Mouse (Mus musculus): ENCODE measurements at regions not wholly inside any gene's neighbourhood (a gene's known extent, or its start where the extent isn't known, plus 50 kb on each side); places are given as distances from the start of the nearest gene placed in this dataset.

DNA sequence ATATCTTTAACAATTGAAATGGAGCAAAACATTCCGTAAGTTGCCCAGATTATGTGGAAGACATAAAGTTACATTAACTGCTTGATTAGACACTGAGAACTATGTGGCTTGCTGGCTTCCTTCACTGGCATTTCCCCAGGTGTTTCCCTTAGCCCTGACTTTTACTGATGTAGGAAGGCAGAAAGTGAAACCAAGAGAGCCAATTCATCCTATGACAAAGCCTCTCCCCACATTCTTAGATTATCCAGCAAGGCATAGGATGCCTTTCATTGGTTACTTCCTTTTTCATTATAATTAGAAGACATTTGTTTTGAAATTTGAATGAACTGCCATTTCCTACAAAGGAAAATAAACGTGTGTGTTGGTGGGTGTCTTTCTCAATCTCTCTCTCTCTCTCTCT lies 72.1 kb downstream of the Cdc42ep3 start:
- no peak for DNase-seq (ENCODE audit: low spot score in 2 of 2)

GRCm38 (mm10) chr17:79273551-79273950 lies 81.3 kb downstream of the Cdc42ep3 start:
- no peak for DNase-seq (ENCODE audit: low spot score in 2 of 2)

GRCm38 (mm10) chr17:79259691-79260090 lies 95.2 kb downstream of the Cdc42ep3 start:
- no peak for DNase-seq (ENCODE audit: low spot score in 2 of 2)

DNA sequence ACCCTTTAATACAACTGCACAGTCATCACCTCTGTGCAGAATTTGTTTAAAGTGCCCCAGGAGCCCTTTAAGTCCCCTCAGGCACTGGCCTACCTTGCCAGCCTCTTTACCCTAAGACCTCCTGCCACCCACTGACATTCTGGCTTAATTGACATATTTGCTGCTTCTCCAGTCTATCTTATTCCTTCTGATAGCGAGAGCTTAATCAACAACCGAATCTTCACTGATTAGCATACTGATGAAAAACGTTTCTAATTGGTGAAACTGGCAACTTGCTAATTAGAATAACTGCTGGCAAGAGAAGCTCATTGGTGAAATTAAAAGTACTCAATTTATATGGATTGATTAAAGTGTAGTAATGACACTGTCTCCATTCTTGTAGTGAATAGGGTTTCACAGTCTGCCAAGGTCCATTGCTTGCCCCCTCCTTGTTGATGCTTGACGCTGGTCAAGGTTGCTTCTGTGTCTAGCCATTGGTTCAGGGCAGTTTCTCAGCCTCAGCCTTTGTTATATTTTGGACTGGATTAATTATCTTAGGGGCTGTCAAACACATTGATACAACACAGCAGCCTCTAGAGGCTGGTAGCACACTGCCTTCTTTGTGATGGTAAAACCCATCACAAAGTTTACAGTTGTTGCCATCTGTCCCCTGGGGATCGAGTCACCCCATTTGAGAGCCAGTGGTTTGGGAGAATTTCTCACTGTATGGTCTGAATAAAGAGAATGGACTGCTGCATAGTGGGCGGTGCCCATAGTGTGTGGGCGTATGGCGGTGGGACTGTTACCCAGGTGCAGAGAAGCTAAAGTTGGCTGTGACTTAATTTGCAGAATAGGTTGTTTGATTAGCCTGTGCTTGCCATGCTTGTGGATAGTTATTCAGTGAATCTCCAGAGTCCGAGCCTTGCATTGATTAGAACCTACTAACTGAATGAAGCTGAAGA lies 107.7 kb downstream of the Cdc42ep3 start:
- DNase-seq (ENCODE audit: low spot score in 2 of 2), result no peak

- DNase-seq (ENCODE audit: low spot score in 2 of 2), result no peak
Observed at GRCm38 (mm10) chr17:79244121-79244520, 110.8 kb downstream of the Cdc42ep3 start.

GRCm38 (mm10) chr17:79243426-79243825 lies 111.5 kb downstream of the Cdc42ep3 start:
- DNase-seq (ENCODE audit: low spot score in 2 of 2), result no peak

DNA sequence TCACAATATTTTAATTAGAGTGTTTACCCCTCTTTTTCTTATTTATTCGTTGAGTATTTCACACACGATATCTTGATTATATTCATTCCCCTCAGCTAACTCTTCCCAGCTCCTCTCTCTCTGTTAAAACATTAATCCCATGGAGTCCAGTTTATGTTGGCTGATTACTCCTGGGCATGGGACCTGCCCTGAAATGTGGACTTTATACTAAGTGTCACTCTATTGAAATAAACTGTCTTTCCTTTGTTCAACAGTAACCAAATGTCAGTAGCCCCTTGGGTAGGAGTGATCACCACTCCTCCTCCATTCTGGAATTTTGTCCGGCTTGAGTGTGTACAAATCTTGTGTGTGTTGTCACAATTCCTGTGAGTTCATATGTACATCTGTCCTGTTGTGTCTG lies 113.4 kb downstream of the Cdc42ep3 start:
- DNase-seq (ENCODE audit: low spot score in 2 of 2), result no peak

DNA sequence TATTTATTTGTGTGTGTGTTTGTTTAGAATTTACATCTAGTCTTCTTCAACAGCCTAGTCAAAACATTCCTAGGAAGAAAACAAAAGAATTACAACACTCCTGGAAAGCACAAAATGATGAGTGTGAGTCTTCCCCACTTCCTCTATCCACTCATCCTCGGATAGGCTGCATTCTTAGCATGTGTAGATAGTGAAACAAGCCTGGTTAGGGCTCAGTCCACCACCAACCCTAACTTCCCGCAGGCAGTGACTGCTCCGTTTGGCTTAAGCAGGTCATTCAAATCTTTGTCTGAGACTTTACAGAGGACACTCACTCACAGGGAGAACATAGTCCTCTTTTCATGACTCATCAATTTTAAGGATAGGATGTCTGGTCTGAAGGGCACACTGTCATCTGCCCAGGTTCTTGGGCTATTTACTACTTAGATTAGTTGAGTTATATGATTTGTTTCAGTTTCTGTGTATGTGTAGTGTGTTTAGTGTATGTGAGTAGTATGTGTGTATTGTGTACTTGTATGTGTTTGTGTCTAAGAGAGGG lies 118.6 kb downstream of the Cdc42ep3 start:
- DNase-seq (ENCODE audit: low spot score in 2 of 2), result no peak

DNA sequence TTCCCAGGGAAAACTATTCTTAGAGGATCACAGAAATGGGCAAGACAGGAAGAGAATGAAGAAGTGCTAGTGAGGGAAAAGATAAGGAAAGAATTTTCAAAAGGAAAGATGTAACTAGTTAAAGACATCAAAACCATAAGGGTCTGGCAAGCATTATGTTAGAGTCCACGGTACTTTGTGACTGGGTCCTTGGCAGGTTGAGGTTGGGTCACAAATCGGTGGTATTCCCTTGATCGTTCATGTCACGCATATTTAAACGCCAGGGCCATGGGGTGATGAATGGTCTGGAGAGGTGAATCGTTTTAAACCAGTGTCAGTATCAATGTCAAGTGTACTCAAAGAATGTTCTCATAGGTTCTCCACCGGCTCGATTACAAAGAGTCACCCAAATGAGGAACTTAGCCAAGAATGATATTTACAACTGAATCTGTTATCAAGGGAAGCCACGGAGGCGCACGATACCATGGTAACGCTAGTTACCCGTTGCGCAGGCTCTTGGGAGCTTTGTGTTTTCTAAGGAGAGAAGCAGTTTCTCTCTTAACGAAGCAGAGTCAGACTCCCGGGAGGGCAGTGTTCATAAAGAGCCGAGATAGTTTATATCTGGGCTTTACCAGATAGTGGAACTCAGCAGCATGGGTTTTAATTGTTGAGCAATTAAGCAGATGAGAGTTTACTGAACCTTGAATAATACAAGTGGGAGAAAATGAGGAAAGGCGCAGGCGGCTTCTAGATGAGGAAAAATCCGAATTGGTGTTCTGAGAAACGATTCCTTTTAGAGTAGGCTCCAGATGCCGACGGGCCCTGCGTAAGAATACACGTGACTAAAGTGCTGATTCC lies 124.0 kb downstream of the Cdc42ep3 start:
- peak; percentile 49 to 56 for DNase-seq (ENCODE audit: low spot score in 2 of 2)

DNA sequence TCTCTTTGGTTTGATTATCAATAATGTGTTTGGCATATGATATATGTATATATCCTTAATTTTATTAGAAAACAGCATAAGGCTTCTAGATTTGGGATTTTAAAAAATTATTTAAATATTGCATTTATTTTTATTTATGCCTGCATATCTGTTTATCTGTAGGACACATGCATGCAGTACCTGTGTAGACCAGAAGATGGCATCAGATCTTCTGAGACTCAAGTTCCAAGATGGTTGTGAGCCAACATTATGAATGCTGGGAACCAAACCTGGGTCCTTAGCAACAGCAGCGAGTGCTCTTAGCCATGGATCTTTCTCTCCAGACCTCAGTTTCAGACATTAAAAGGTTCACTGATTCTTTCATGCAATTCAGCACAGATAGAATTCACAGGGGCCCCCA lies 148.3 kb downstream of the Cdc42ep3 start:
- DNase-seq (ENCODE audit: low spot score in 2 of 2), result no peak

DNA sequence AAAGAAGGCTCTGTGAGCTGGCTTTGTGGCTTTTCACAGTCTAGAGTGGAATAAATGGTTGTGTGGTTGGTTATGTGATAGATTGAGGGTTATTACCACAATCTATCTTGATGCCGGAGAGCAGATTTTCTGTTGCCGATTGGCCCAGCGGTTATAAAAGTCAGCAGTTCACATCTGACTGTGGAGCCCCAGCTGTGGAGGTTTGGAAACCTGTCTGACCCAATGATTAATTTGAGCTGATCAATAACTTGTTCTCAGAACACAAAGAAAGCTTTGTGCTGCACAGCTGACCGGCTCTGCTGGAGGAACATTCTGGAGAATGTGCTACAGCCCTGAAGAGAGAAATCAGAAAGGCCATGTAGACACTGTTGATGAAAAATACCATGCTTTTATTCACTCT lies 148.8 kb downstream of the Cdc42ep3 start:
- DNase-seq (ENCODE audit: low spot score in 2 of 2), result no peak

GRCm38 (mm10) chr17:79199814-79200491 lies 148.2 kb downstream of the Qpct start:
- DNase-seq (ENCODE audit: low spot score in 2 of 2), result no peak

DNA sequence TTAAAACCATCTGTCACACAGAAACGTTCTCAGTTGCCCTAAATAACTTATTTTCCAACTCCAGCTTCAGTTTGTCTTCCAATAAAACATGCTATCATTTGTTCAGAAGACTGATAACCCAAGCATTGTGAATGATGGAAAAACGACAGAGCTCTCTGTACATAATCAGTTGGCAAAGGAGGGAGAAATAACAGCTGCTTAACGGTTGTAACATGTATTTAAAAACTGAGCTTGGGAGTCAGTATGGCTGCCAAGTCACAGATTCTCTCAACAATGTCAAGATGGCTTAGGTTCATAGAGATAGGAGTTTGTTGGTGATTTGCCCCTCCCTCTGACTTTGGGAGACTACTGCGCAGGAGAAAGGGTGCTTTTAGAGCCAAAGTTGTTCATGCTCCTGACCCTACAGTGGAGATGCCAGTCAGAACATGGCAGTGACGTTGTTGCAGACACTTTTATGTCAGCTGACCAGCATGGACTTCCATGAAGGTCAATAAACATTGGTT lies 140.2 kb downstream of the Qpct start:
- DNase-seq (ENCODE audit: low spot score in 2 of 2), result no peak

DNA sequence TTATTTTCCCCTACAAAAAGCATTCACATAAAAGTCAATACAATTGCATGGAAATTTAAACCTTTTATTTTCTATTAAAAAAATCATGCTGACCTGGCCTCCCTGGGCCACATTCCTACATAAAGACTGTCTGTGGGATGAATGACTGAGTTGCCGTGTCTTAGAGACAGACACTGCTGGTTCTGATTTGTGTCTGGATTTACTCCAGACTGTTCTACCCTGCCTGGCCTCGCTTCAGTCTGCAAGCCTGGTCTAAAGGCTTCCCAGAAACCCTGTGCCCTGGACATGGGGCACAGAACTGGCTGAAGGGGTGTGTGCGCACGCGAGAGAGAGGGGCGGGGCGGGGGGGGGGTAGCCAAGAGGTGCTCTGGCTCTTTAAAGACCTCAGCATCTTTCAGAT lies 136.6 kb downstream of the Qpct start:
- no peak for DNase-seq (ENCODE audit: low spot score in 2 of 2)

- peak; percentile 8 for DNase-seq (ENCODE audit: low spot score in 2 of 2)
Observed at GRCm38 (mm10) chr17:79180277-79181130, 128.8 kb downstream of the Qpct start.

GRCm38 (mm10) chr17:79177259-79177658 lies 125.6 kb downstream of the Qpct start:
- DNase-seq (ENCODE audit: low spot score in 2 of 2), result no peak

DNA sequence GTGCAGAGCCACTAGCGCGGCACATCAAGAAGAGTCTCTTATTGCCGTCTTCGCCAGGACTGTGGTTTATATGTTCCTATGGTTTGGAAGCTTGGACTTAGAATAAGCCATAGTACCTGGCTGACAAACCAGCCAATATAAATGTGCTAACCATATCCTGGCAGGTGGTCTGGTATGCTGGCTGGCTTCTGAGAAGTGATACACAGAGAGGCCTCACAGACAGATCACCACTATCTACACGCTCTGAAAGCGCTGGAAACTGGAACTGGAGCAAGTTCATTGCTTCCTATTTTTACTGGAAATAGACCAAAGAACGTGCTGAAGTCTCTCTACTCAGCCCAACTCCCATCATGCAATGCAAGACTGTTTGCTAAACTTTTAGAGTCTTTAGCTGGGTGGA lies 124.7 kb downstream of the Qpct start:
- DNase-seq (ENCODE audit: low spot score in 2 of 2), result no peak

DNA sequence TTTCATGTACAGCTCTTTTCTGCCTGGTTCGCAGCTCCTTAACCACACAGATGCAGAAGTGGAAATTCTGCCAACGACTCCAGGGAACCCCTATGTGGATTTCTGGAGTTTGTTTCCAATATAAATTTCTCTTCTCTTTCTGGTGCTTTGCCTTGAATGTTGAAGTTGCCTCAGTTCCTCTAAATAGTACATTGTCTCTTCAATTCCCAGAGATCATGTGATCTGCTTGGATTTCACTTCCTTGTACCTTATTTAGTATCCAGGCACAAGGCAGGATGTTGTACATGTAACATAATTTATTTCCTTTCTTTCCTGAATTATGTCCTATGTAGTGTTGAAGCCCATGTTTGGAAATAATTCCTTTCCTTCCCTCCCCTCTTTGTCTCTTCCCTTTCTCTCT lies 123.7 kb downstream of the Qpct start:
- DNase-seq (ENCODE audit: low spot score in 2 of 2), result no peak

- DNase-seq (ENCODE audit: low spot score in 2 of 2), result no peak
Observed at GRCm38 (mm10) chr17:79172328-79172727, 120.6 kb downstream of the Qpct start.

- no peak for DNase-seq (ENCODE audit: low spot score in 2 of 2)
Observed at GRCm38 (mm10) chr17:79170690-79171089, 119.0 kb downstream of the Qpct start.

DNA sequence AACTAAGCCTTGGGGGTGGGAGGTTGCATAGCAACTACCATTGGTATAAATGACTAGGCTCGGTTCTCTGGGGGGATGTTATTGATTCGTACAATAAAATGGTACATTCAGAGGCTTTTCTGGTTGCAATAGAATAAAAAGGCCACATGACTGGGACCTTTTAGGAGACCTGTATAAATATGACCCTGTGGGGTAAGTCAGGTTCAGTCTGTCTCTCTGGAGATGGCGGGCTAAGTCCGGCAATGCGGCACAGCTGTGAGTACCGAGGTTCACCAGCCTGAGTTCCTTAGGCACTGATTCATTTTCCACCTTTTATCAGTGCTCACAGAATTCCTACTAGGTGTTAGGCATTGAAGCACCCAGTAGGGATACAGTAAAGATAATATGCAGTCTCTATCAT lies 115.5 kb downstream of the Qpct start:
- no peak for DNase-seq (ENCODE audit: low spot score in 2 of 2)
